Mouse (Mus musculus): ENCODE measurements around the gene Sgcd.

GRCm38 (mm10) chr11:47386136-47386535, 602.6 kb downstream of the Sgcd start:
- TF ChIP-seq CTCF (IDR thresholded peaks at IDR 0.05; ENCODE audit: borderline replicate concordance, insufficient read depth, low read length) (no peak), POLR2A (IDR thresholded peaks at IDR 0.05; ENCODE audit: low read depth, low read length) (no peak)
